In the genomic region with DNA sequence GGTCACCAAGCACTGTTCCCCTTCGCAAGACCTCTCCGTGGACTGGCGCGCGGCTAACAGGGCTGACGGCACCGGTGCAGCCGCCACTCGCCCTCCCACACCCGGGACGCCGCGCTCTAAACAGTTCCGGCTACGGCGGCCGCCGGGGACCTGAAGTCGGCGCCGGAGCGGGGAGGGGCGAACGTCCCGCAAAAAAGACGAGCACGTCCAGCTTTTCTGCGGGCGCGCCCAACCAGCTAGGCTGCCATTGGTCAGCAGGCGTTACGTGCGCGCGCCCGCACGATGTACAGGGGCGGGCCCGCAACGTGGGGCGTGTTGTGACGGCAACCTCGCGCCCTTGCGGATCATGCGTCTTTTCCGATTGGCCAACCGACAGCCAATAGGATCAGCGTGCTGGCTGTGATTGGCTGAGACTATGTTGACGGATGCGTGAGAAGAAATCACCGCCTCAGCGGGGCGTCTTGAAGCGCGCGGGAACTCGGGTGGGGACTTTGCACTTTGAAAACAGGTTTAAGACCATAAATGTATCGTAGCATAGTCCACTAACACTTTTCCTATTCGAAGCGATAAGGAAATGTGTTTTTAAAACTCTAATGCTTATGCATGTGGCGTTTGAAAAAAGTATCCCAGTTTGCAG, we compare ENCODE assay signal across 8 mouse cellular contexts. TPM values are rescaled to one million over a fixed set of nuclear protein-coding genes. Genes with fewer than 3 reads are reported as not detected.
DNase-seq lines count a peak whose midpoint lies in the region; ATAC-seq and TF ChIP-seq lines count a peak whose summit lies in the region.

A gene (minus strand): TSS at position 134 of the 637 bp plus-strand sequence.
A gene (plus strand): TSS at position 431 of the 637 bp plus-strand sequence.

- H3K4me3 ChIP-seq in heart, embryonic 12.5 days, result peak within 1 kb of the TSS; percentile 98
- peak within 1 kb of the TSS; percentile 97 for H3K4me3 ChIP-seq in kidney, postnatal 0 days (replicated peaks; ENCODE audit: low read depth, low read length)
- H3K4me3 ChIP-seq in liver, embryonic 11.5 days (ENCODE audit: low read depth, low read length), result peak within 1 kb of the TSS; percentile 96
- H3K4me3 ChIP-seq in stomach, embryonic 14.5 days (ENCODE audit: low read depth, low read length), result peak within 1 kb of the TSS; percentile 97

- peaks cover 24% of the 10 kb centered on the region for H3K36me3 ChIP-seq in heart, embryonic 12.5 days
- H3K36me3 ChIP-seq in kidney, postnatal 0 days (ENCODE audit: insufficient read depth, low read length), result peaks cover 10% of the 10 kb centered on the region; the same call in 1 of the 2 replicates
- H3K36me3 ChIP-seq in liver, embryonic 11.5 days (ENCODE audit: control insufficient read depth, insufficient read depth, low read length), result peaks cover 9% of the 10 kb centered on the region; the same call in 1 of the 2 replicates
- peaks cover 17% of the 10 kb centered on the region; the same call in 1 of the 2 replicates for H3K36me3 ChIP-seq in stomach, embryonic 14.5 days (ENCODE audit: control insufficient read depth, insufficient read depth, low read length)

- peaks cover 11% of the 10 kb centered on the region for H3K4me1 ChIP-seq in heart, embryonic 12.5 days (replicated peaks)
- H3K4me1 ChIP-seq in kidney, postnatal 0 days (replicated peaks; ENCODE audit: insufficient read depth, low read length), result peaks cover 5% of the 10 kb centered on the region; the same call in 1 of the 2 replicates
- peaks cover 7% of the 10 kb centered on the region for H3K4me1 ChIP-seq in liver, embryonic 11.5 days (replicated peaks; ENCODE audit: control insufficient read depth, insufficient read depth, low read length)
- peaks cover 9% of the 10 kb centered on the region; the same call in 1 of the 2 replicates for H3K4me1 ChIP-seq in stomach, embryonic 14.5 days (ENCODE audit: control insufficient read depth, insufficient read depth, low read length)

- H3K27me3 ChIP-seq in heart, embryonic 12.5 days (replicated peaks), result no peaks in the 10 kb centered on the region
- H3K27me3 ChIP-seq in kidney, postnatal 0 days (ENCODE audit: insufficient read depth, low read length), result no peaks in the 10 kb centered on the region
- no peaks in the 10 kb centered on the region for H3K27me3 ChIP-seq in liver, embryonic 11.5 days (replicated peaks; ENCODE audit: control insufficient read depth, insufficient read depth, low read length)
- H3K27me3 ChIP-seq in stomach, embryonic 14.5 days (ENCODE audit: control insufficient read depth, insufficient read depth, low read length), result no peaks in the 10 kb centered on the region

- peak within 1 kb of the TSS; percentile 96 for H3K9ac ChIP-seq in heart, embryonic 12.5 days
- H3K9ac ChIP-seq in kidney, postnatal 0 days (ENCODE audit: low read depth, low read length), result peak within 1 kb of the TSS; percentile 95
- peak within 1 kb of the TSS; percentile 97 for H3K9ac ChIP-seq in liver, embryonic 11.5 days (ENCODE audit: low read depth, low read length)
- H3K9ac ChIP-seq in stomach, embryonic 14.5 days (replicated peaks; ENCODE audit: low read depth, low read length), result peak within 1 kb of the TSS; percentile 96

- H3K27ac ChIP-seq in heart, embryonic 12.5 days (ENCODE audit: poor library complexity, severe bottlenecking), result peak within 1 kb of the TSS; percentile 90
- H3K27ac ChIP-seq in kidney, postnatal 0 days, result peak within 1 kb of the TSS; percentile 93
- H3K27ac ChIP-seq in liver, embryonic 11.5 days (ENCODE audit: low read depth, low read length), result peak within 1 kb of the TSS; percentile 89
- peak within 1 kb of the TSS; percentile 81 for H3K27ac ChIP-seq in stomach, embryonic 14.5 days (ENCODE audit: low read length)

- H3K4me2 ChIP-seq in heart, embryonic 12.5 days, result peak within 1 kb of the TSS; percentile 98
- peak within 1 kb of the TSS; percentile 78 for H3K4me2 ChIP-seq in kidney, postnatal 0 days (ENCODE audit: low read length)
- peak within 1 kb of the TSS; percentile 84 for H3K4me2 ChIP-seq in liver, embryonic 11.5 days
- H3K4me2 ChIP-seq in stomach, embryonic 14.5 days (replicated peaks; ENCODE audit: low read depth, low read length), result peak within 1 kb of the TSS; percentile 73

- no peak for TF ChIP-seq CTCF in kidney, postnatal 0 days (IDR thresholded peaks at IDR 0.05; ENCODE audit: low read depth)

- no peaks in the 10 kb centered on the region for H3K9me3 ChIP-seq in heart, embryonic 12.5 days (replicated peaks)
- no peaks in the 10 kb centered on the region for H3K9me3 ChIP-seq in kidney, postnatal 0 days (replicated peaks; ENCODE audit: low read length)
- no peaks in the 10 kb centered on the region for H3K9me3 ChIP-seq in liver, embryonic 11.5 days (ENCODE audit: control insufficient read depth, low read length)
- H3K9me3 ChIP-seq in stomach, embryonic 14.5 days (ENCODE audit: control insufficient read depth, low read depth, low read length), result no peaks in the 10 kb centered on the region

- ATAC-seq in erythroid progenitor cell, adult 5-6 weeks (replicated peaks; ENCODE audit: low FRiP score, poor library complexity, severe bottlenecking), result peak; percentile 88
- peak; percentile 97 for ATAC-seq in heart, embryonic 12.5 days (ENCODE audit: insufficient number of reproducible peaks, low FRiP score)
- peak; percentile 97 for ATAC-seq in kidney, postnatal 0 days (replicated peaks; ENCODE audit: low FRiP score, low read depth)
- ATAC-seq in liver, embryonic 11.5 days (replicated peaks; ENCODE audit: low FRiP score), result peak; percentile 96
- ATAC-seq in stomach, embryonic 14.5 days (ENCODE audit: insufficient number of reproducible peaks, insufficient read depth, low FRiP score, low read depth), result peak; percentile 97

- DNase-seq in CD4-positive helper T cell, adult 2 months (ENCODE audit: low read depth, low spot score), result peak; percentile 100
- DNase-seq in brain, embryonic 18.5 days (ENCODE audit: low read depth, low spot score), result peak; percentile 99
- DNase-seq in kidney, postnatal 0 days (ENCODE audit: low spot score), result peak; percentile 99
- peak; percentile 99 for DNase-seq in liver, embryonic 11.5 days (ENCODE audit: low spot score)
- DNase-seq in naive thymus-derived CD4-positive, alpha-beta T cell, adult 2 months (ENCODE audit: low read depth), result peak; percentile 98

- WGBS in heart, embryonic 12.5 days, result under 1% methylated on average over 62 of the region's 62 CpGs
- WGBS in kidney, postnatal 0 days, result under 1% methylated on average over 62 of the region's 62 CpGs
- WGBS in liver, embryonic 11.5 days, result under 1% methylated on average over 62 of the region's 62 CpGs
- WGBS in stomach, embryonic 14.5 days, result under 1% methylated on average over 62 of the region's 62 CpGs

RNA-seq across cellular contexts. Expression of the first gene that starts in this region (rescaled TPM):
- 49.9 and 54.4 TPM in 2 replicates for total RNA-seq in erythroid progenitor cell, adult 5-6 weeks (2015; ENCODE audit: low replicate concordance)
- 38.1 and 53.4 TPM in 2 replicates for total RNA-seq in erythroid progenitor cell, adult 5-6 weeks (2017; ENCODE audit: low replicate concordance)
- 8.5 and 10.1 TPM in 2 replicates for polyA plus RNA-seq in heart, embryonic 12.5 days (2016; fragmentation: Nextera tagmentation; extraction: Ambion mirVana)
- 3.4 and 4.5 TPM in 2 replicates for polyA plus RNA-seq in kidney, postnatal 0 days (2015; fragmentation: Nextera tagmentation; extraction: Ambion mirVana)
- polyA plus RNA-seq in liver, embryonic 11.5 days (2014; fragmentation: Nextera tagmentation; extraction: Ambion mirVana), result 9.5 and 11.8 TPM in 2 replicates
- 9.7 and 11.7 TPM in 2 replicates for polyA plus RNA-seq in stomach, embryonic 14.5 days (2014; fragmentation: Nextera tagmentation; extraction: Ambion mirVana)

RNA-seq across cellular contexts. Expression of the second gene that starts in this region (rescaled TPM):
- total RNA-seq in erythroid progenitor cell, adult 5-6 weeks (2015; ENCODE audit: low replicate concordance), result 129 and 130 TPM in 2 replicates
- 239 and 264 TPM in 2 replicates for total RNA-seq in erythroid progenitor cell, adult 5-6 weeks (2017; ENCODE audit: low replicate concordance)
- polyA plus RNA-seq in heart, embryonic 12.5 days (2016; fragmentation: Nextera tagmentation; extraction: Ambion mirVana), result 14.4 and 14.8 TPM in 2 replicates
- polyA plus RNA-seq in kidney, postnatal 0 days (2015; fragmentation: Nextera tagmentation; extraction: Ambion mirVana), result 10.1 and 10.9 TPM in 2 replicates
- 51.6 and 55.3 TPM in 2 replicates for polyA plus RNA-seq in liver, embryonic 11.5 days (2014; fragmentation: Nextera tagmentation; extraction: Ambion mirVana)
- 17.1 and 18.7 TPM in 2 replicates for polyA plus RNA-seq in stomach, embryonic 14.5 days (2014; fragmentation: Nextera tagmentation; extraction: Ambion mirVana)

Comparison
In these comparisons a context has a peak if more than half of its experiments do, and no peak if none do; other contexts are left out.
1. Peak in every context shown above with its lines: DNase-seq, ATAC-seq, H3K4me3 ChIP-seq and H3K27ac ChIP-seq.